Mouse (Mus musculus) kidney, adult 10 weeks (tissue): Measurements from ENCODE around the gene Hdac5. TPM values are rescaled to one million over a fixed set of nuclear protein-coding genes. Genes with fewer than 3 reads are reported as not detected.

ENCODE experiments used
- polyA plus RNA-seq: library from polyadenylated mRNA; stranded (reverse); fragments of 350-450 nt; fragmentation: Illumina TruSeq; extraction: RNeasy Lipid Tissue Mini Kit (QIAGEN cat#74804); gene quantifications from one replicate; pipeline ENCODE4 v1.2.3, GENCODE M21; 2014; ENCODE audit warnings: low read depth, low replicate concordance

Gene Hdac5
- polyA plus RNA-seq: 0.44 TPM

GRCm38 (mm10) chr11:102230006-102230741 lies at the start of gene Hdac5:
TSS of gene Hdac5 (minus strand) at chr11:102230166.

GRCm38 (mm10) chr11:102268520-102269244 lies 38.7 kb upstream of the Hdac5 start, which contains the start of gene Asb16:
TSS of gene Asb16 (plus strand) at chr11:102268743.

GRCm38 (mm10) chr11:102248630-102249230 lies 18.8 kb upstream of the Hdac5 start, which contains the start of gene BC030867:
TSS of gene BC030867 (plus strand) at chr11:102248882.

GRCm38 (mm10) chr11:102189461-102190436 lies 40.2 kb downstream of the Hdac5 start, which contains the start of gene G6pc3:
TSS of gene G6pc3 (plus strand) at chr11:102189620.

GRCm38 (mm10) chr11:102184646-102185495 lies 45.1 kb downstream of the Hdac5 start, which contains the start of gene Lsm12:
TSS of gene Lsm12 (minus strand) at chr11:102185296.

GRCm38 (mm10) chr11:102156039-102156785 lies 73.8 kb downstream of the Hdac5 start, which contains the start of gene Tmem101:
TSS of gene Tmem101 (minus strand) at chr11:102156404.

GRCm38 (mm10) chr11:102145471-102146001 lies 84.4 kb downstream of the Hdac5 start, which contains the start of gene Nags:
TSS of gene Nags (plus strand) at chr11:102145513.

Other genes starting within 250 kb of the Hdac5 start
- not detected for gene Cfap97d1, start 245.9 kb downstream of the Hdac5 start, polyA plus RNA-seq
- 32.9 TPM for gene Dusp3, start 243.2 kb downstream of the Hdac5 start, polyA plus RNA-seq
- 0.44 TPM for gene Mpp3, start 201.7 kb downstream of the Hdac5 start, polyA plus RNA-seq
- gene Cd300lg, start 188.7 kb downstream of the Hdac5 start, polyA plus RNA-seq: 19.1 TPM
- 0.49 TPM for gene Mpp2, start 141.7 kb downstream of the Hdac5 start, polyA plus RNA-seq
- not detected for gene Ppy, start 128.8 kb downstream of the Hdac5 start, polyA plus RNA-seq
- not detected for gene Pyy, start 122.3 kb downstream of the Hdac5 start, polyA plus RNA-seq
- gene Nags, start 84.7 kb downstream of the Hdac5 start, polyA plus RNA-seq: not detected
- 2.8 TPM for gene Tmem101, start 73.8 kb downstream of the Hdac5 start, polyA plus RNA-seq
- 31.2 TPM for gene Lsm12, start 44.9 kb downstream of the Hdac5 start, polyA plus RNA-seq
- 0.93 TPM for gene G6pc3, start 40.5 kb downstream of the Hdac5 start, polyA plus RNA-seq
- gene BC030867, start 18.7 kb upstream of the Hdac5 start, polyA plus RNA-seq: not detected
- gene Asb16, start 38.6 kb upstream of the Hdac5 start, polyA plus RNA-seq: not detected
- 7.2 TPM for gene Tmub2, start 54.8 kb upstream of the Hdac5 start, polyA plus RNA-seq
- 4.4 TPM for gene Atxn7l3, start 66.5 kb upstream of the Hdac5 start, polyA plus RNA-seq
- gene Ubtf, start 89.6 kb upstream of the Hdac5 start, polyA plus RNA-seq: 31.2 TPM
- gene Slc4a1, start 136.0 kb upstream of the Hdac5 start, polyA plus RNA-seq: 8.4 TPM
- gene Rundc3a, start 163.2 kb upstream of the Hdac5 start, polyA plus RNA-seq: not detected
- 21.5 TPM for gene Slc25a39, start 177.8 kb upstream of the Hdac5 start, polyA plus RNA-seq
- 8.7 TPM for gene Grn, start 200.1 kb upstream of the Hdac5 start, polyA plus RNA-seq
- gene Fam171a2, start 217.5 kb upstream of the Hdac5 start, polyA plus RNA-seq: not detected
- not detected for gene Itga2b, start 240.0 kb upstream of the Hdac5 start, polyA plus RNA-seq